Mouse (Mus musculus) liver, embryonic 14.5 days (tissue): ENCODE data around the gene Erp29.

Experiments
- CTCF ChIP-seq: IDR thresholded peaks from 2 replicates; pipeline ENCODE4 v1.5.1; 2016; ENCODE audit warnings: antibody characterized with exemption, low read depth, control low read depth
- EP300 ChIP-seq: IDR thresholded peaks from 2 replicates; pipeline ENCODE4 v1.6.1; 2016; ENCODE audit warnings: antibody characterized with exemption, low read depth

GRCm38 (mm10) chr5:121420721-121421120 lies 31.6 kb downstream of the Erp29 start:
- no peak for TF ChIP-seq CTCF
- no peak for TF ChIP-seq EP300
